Mouse (Mus musculus) megakaryocyte, embryonic 14.5 days (primary cell): ENCODE measurements around the gene Dock7. TPM values are rescaled to one million over a fixed set of nuclear protein-coding genes. Genes with fewer than 3 reads are reported as not detected.
A peak's percentile ranks its signal among the peaks of the same experiment; 100 is the strongest.

ENCODE experiments used
- H3K27me3 ChIP-seq: replicated peaks from 2 replicates; pipeline ENCODE3; 2012; ENCODE audit warnings: inconsistent platforms
- H3K36me3 ChIP-seq: replicated peaks from 2 replicates; pipeline ENCODE3; 2012; ENCODE audit warnings: low read length, inconsistent platforms, mixed read lengths
- H3K4me1 ChIP-seq: 2 replicates; pipeline ENCODE4 v1.6.1; 2012; ENCODE audit warnings: inconsistent platforms
- H3K4me3 ChIP-seq: replicated peaks from 2 replicates; pipeline ENCODE3; 2012; ENCODE audit warnings: moderate library complexity, mild to moderate bottlenecking, inconsistent platforms
- H3K9me3 ChIP-seq: 2 replicates; pipeline ENCODE4 v1.6.1; 2012; ENCODE audit warnings: inconsistent platforms
- FLI1 ChIP-seq: IDR thresholded peaks from 2 replicates; pipeline ENCODE4 v1.6.1; 2012; ENCODE audit warnings: low read length, inconsistent platforms, mixed read lengths
- GATA1 ChIP-seq: IDR thresholded peaks from 3 replicates; pipeline ENCODE4 v1.6.1; 2012; ENCODE audit warnings: mixed read lengths, low read length, inconsistent platforms, borderline replicate concordance
- polyA plus RNA-seq: library from polyadenylated mRNA; stranded (reverse); fragments of >175 nt; gene quantifications from 2 replicates; pipeline ENCODE4 v1.2.3, GENCODE M21; 2012; ENCODE audit warnings: low replicate concordance; ENCODE audit not compliant: insufficient read depth

Gene Dock7
- polyA plus RNA-seq, result 0.41 TPM in 1 of 2 replicates, not detected in the other

- peaks cover 15% of the 10 kb centered on the region for H3K4me1 ChIP-seq
Measured at GRCm38 (mm10) chr4:99120211-99121122, at the start of gene Dock7. Gene Dock7, minus strand, starts transcription at chr4:99120915.

DNA sequence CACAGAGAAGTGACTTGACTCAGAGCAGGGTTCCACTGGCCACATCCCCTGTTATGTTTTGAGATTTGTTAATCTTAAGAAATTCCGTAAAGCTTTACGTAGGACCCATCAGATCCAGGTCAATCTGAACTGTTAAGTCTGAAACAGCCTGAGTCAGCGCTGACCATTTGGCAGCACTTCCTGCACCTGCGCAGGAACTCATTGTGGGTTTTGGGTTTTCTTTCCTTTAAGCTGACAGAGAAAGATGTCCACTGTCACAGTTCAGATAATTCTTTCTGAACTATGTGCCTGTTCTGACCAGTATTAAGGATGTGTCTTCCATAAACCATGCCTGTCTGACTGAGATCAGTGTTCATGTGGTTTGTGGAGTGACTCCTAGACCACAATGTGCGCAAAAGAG is 48.2 kb upstream of the Dock7 start:
- Histone ChIP-seq H3K4me1 (peaks cover 6% of the 10 kb centered on the region), H3K36me3 (no peaks in the 10 kb centered on the region), H3K27me3 (peaks cover 3% of the 10 kb centered on the region), H3K9me3 (no peaks in the 10 kb centered on the region; the same call in 1 of the 2 replicates), H3K4me3 (no peak overlapping the region)
- no peak for TF ChIP-seq GATA1
- no peak for TF ChIP-seq FLI1

More at GRCm38 (mm10) chr4:99120211-99121122, at the start of gene Dock7:
- no peaks in the 10 kb centered on the region for H3K36me3 ChIP-seq
- H3K9me3 ChIP-seq, result no peaks in the 10 kb centered on the region
- peak within 1 kb of the TSS; percentile 93 for H3K4me3 ChIP-seq
- TF ChIP-seq GATA1 (no peak), FLI1 (no peak)
- peaks cover 29% of the 10 kb centered on the region for H3K27me3 ChIP-seq

- TF ChIP-seq FLI1, result no peak
- TF ChIP-seq GATA1, result no peak
- no peaks in the 10 kb centered on the region for H3K9me3 ChIP-seq
- no peaks in the 10 kb centered on the region for H3K36me3 ChIP-seq
- peak overlapping the region; percentile 85 for H3K4me3 ChIP-seq
- H3K27me3 ChIP-seq, result peaks cover 3% of the 10 kb centered on the region
- H3K4me1 ChIP-seq, result peaks cover 14% of the 10 kb centered on the region
Measured at GRCm38 (mm10) chr4:99163547-99163946, 42.8 kb upstream of the Dock7 start.

- no peaks in the 10 kb centered on the region for H3K9me3 ChIP-seq
- no peaks in the 10 kb centered on the region for H3K36me3 ChIP-seq
- peaks cover 3% of the 10 kb centered on the region for H3K27me3 ChIP-seq
- H3K4me1 ChIP-seq, result peaks cover 14% of the 10 kb centered on the region
- no peak for TF ChIP-seq FLI1
- H3K4me3 ChIP-seq, result peak overlapping the region; percentile 59
Measured at GRCm38 (mm10) chr4:99163001-99163400, 42.3 kb upstream of the Dock7 start.

DNA sequence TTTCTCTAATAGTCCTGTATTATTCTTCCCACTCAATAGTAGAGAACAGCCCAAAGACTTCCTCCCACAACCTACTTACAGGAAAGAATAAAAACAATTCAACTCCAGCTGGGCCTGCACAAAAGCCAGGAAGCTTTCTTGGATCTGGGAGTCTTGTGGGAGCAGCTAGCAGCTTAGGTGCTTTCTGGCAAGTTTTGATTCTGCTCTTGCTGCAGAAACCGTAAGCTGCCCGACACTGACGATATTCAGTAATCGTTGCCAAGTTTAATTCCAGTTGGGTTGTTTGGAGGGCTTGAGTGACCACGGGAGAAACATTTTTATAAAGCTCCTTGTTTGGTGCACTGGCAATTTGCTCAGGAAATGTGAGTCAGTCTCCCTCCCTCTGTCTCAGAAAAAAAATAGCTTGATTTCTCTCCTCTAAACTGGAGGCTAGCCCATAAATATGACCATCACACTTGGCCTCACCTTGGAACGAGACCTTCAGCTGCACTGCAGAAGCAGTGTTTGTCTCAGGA is 40.8 kb upstream of the Dock7 start:
- H3K27me3 ChIP-seq, result peaks cover 3% of the 10 kb centered on the region
- peaks cover 14% of the 10 kb centered on the region for H3K4me1 ChIP-seq
- TF ChIP-seq FLI1 (no peak), GATA1 (no peak)

DNA sequence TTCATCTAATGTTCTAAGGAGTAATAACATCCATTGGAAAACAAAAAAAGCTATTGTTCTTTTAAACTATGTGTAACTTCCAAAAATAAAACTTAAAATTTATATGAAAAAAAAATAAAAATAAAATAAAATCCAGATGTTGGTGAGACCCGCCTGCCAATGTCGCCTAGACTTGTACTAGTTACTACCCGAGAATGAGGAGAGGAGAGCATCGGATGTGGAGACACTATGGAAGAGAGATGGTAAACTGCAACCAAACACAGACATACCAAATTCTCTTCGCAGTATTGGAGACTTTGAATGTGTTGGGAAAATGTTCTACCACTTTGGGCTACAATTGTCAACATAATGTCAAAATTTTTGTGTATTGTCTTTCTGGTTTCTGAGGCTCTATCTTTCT is 40.2 kb upstream of the Dock7 start:
- no peaks in the 10 kb centered on the region for H3K36me3 ChIP-seq
- H3K4me1 ChIP-seq, result peaks cover 14% of the 10 kb centered on the region
- no peaks in the 10 kb centered on the region for H3K9me3 ChIP-seq
- TF ChIP-seq GATA1 (no peak), FLI1 (no peak)
- no peak overlapping the region for H3K4me3 ChIP-seq
- peaks cover 1% of the 10 kb centered on the region for H3K27me3 ChIP-seq

More for the DNA sequence above, 40.8 kb upstream of the Dock7 start:
- Histone ChIP-seq H3K9me3 (no peaks in the 10 kb centered on the region), H3K4me3 (no peak overlapping the region), H3K36me3 (no peaks in the 10 kb centered on the region)

GRCm38 (mm10) chr4:99160414-99160813 is 39.7 kb upstream of the Dock7 start:
- TF ChIP-seq FLI1, result no peak
- TF ChIP-seq GATA1, result no peak
- no peaks in the 10 kb centered on the region for H3K9me3 ChIP-seq
- H3K4me3 ChIP-seq, result no peak overlapping the region
- peaks cover 14% of the 10 kb centered on the region for H3K4me1 ChIP-seq
- H3K36me3 ChIP-seq, result no peaks in the 10 kb centered on the region
- H3K27me3 ChIP-seq, result no peaks in the 10 kb centered on the region

DNA sequence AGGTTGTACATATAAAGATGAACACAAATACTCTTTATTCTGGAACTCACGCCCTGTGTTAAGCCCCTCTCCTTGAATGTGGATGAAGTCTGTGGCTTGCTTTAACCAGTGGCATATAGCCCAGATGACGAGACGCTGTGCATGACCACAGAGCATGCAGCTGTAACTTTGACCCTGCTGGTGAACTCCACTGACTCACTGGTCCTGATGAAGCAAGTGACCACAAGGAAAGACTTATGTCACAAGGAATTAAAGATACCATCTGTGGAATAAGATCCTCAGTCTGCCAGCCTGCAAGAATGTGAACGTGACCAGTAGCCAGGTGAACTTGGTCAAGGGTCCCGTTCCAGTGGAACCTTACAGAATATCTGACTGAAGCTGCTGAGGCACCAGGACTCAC is 37.8 kb upstream of the Dock7 start:
- no peaks in the 10 kb centered on the region for H3K27me3 ChIP-seq
- no peak overlapping the region for H3K4me3 ChIP-seq
- H3K9me3 ChIP-seq, result no peaks in the 10 kb centered on the region
- no peaks in the 10 kb centered on the region for H3K36me3 ChIP-seq
- TF ChIP-seq GATA1 (no peak), FLI1 (no peak)
- peaks cover 10% of the 10 kb centered on the region for H3K4me1 ChIP-seq

- no peaks in the 10 kb centered on the region for H3K27me3 ChIP-seq
- H3K4me3 ChIP-seq, result no peak overlapping the region
- TF ChIP-seq GATA1 (no peak), FLI1 (no peak)
- no peaks in the 10 kb centered on the region for H3K36me3 ChIP-seq
- peaks cover 5% of the 10 kb centered on the region for H3K4me1 ChIP-seq
- H3K9me3 ChIP-seq, result no peaks in the 10 kb centered on the region
Measured at GRCm38 (mm10) chr4:99156641-99157307, 36.1 kb upstream of the Dock7 start.
